Mouse (Mus musculus) frontal cortex, postnatal 10 days (tissue): ENCODE measurements around the gene Mboat7.

Source experiments
- DNase-seq, 2 experiments: peaks; one replicate each; pipeline ENCODE4 v3.0.0; 2022; ENCODE audit warnings: low spot score in 2 of 2, mixed read lengths in 1 of 2

The Mboat7 gene

GRCm38 (mm10) chr7:3693809-3694075, 419 bp upstream of the Mboat7 start:
- DNase-seq: no peak

DNA sequence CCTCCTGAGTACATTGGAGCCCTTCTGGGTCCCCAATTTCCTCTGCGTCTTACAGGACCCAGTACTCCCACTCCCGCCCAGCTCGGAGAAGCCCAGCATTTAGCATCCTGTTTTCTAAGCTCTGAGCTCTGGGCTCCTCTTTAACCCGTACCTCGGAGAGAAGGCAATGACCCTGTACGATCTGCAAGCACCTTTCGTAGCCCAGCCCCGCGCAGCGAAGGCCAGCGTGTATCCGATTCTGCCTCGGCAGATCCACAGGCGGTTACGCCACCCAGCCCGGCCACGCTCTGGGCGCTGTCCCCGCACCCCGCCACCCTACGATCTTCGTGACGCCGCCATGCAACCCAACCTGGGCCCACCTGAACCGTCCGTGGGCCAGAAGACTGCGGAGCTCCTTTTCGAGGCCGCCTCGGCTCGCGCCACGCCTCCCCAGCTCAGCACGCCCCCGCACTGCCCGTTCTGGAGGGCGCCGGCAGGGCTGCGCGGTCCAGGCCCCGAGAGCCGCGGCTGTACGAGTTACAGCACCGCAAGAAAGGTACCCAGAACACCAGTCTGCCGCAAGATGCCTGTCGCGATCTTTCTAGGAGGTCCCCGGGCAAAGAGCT, 839 bp downstream of the Mboat7 start, which contains the start of gene Tsen34:
Tsen34 (plus strand) TSS at position 482 of the 605 bp plus-strand sequence.
- DNase-seq: no peak

GRCm38 (mm10) chr7:3691919-3692318, 1.4 kb downstream of the Mboat7 start:
- no peak for DNase-seq

- DNase-seq: no peak
These were observed 7.7 kb downstream of the Mboat7 start for GRCm38 (mm10) chr7:3685400-3686187.

DNA sequence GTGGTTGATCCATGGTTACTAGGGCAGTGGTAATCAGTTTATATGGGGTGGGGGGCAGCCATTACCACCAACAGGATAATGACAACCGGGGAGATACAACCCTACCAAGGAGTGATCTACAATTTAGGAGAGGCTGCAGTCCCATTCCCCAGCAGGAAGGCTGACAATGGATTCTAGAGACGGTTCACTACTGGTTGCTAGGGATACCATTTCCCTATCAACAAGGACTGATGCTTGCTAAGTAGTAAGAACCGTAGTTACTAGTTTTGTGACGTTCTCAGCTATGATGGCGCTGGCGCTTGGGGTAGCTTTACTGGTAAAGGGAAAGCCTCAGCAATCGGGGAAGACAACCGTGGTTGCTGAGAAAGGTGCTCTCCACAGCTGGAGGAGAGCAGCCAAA, 8.6 kb downstream of the Mboat7 start:
- no peak for DNase-seq

GRCm38 (mm10) chr7:3683908-3684550, 9.3 kb downstream of the Mboat7 start:
- DNase-seq: no peak

GRCm38 (mm10) chr7:3677342-3677741, 16.0 kb downstream of the Mboat7 start, which contains the start of gene Tmc4:
Gene Tmc4, minus strand, starts transcription at chr7:3677553.
- DNase-seq: no peak

- DNase-seq: no peak
These were observed 17.0 kb downstream of the Mboat7 start for GRCm38 (mm10) chr7:3676371-3676770.

DNA sequence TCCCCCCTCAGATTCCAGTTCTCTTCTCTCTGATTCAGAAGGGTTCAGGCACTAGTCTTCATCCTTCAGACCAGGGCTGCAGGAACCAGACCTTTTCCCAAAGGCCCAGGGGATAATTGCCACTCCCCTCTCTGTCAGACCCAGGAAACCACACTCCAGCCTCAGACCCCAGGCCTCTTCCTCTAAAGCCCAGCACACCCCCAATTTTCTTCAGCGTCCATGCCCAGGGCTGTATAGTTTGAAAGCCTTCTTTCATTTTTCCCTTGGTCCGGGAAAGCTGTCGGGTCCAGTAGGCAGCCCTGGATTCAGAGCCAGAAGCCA, 18.1 kb downstream of the Mboat7 start:
- DNase-seq: no peak

DNA sequence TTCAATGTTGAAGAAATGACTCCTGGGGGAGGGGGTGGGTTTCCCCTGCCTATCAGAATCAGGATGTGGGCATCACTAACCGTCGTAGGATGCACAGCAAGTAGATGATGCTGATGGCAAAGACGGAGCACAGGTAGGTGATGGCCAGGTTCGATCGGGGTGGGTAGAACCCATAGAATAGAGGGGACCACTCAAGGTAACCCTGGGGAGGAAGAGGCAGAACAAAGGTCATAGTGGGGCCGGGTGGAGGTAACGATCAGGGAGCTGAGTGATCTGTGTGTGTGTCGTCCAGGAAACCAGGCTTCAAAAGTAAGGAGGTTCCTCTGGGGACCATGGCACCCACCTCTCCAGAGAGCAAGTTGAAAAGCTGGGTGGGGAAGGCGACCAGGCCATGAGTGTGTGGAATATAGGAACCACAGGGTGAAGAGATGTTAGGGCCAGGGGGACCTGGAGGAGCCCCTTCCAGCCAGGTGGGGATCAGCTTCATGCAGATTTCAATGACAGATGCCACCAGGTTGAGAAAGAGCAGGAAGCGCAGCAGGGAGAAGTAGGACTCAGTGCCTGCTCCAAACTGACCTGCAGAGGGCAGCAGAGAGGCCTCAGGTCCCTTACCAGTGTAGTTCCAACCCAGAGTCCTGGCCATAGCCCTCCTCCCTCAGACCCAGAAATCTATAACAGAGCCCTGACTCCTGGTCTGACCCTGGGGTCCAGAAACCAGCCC, 18.7 kb downstream of the Mboat7 start:
- DNase-seq: peak in 1 of 2 experiments; percentile 79

- no peak for DNase-seq
These were observed 26.4 kb downstream of the Mboat7 start for GRCm38 (mm10) chr7:3666921-3667391.

GRCm38 (mm10) chr7:3665215-3666114, 27.9 kb downstream of the Mboat7 start, which contains the start of gene Leng1:
Gene Leng1, minus strand, starts transcription at chr7:3665840.
- peak; percentile 95 to 97 for DNase-seq

DNA sequence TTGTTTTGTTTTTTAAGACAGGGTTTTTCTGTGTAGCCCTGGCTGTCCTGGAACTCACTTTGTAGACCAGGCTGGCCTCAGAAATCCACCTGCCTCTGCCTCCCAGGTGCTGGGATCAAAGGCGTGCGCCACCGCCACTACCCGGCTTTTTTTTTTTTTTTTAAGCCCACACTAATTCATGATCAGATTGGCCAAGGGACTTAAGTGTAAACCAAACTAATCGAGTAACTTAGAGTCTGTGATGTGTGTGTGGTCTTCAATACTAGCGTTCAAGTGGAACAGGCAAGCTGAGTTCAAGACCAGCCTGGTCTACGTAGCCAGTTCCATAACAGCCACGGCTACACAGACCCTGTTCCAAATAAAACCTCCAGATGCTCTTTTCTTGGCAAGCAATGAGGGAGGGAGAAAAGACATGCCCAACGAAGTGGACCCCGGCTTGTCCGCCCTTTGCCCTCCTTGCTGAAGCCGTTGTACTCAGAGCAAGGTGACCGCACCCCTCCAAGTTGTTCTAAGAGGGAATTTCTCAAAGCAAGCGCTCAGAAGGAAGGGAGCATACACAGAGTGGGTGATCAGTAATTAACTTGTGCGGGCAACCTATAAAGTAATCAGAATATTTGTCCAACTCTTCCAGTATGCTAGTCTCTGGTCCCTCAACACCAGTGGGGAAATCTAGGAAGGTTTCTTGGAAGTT, 28.7 kb downstream of the Mboat7 start:
- no peak for DNase-seq

DNA sequence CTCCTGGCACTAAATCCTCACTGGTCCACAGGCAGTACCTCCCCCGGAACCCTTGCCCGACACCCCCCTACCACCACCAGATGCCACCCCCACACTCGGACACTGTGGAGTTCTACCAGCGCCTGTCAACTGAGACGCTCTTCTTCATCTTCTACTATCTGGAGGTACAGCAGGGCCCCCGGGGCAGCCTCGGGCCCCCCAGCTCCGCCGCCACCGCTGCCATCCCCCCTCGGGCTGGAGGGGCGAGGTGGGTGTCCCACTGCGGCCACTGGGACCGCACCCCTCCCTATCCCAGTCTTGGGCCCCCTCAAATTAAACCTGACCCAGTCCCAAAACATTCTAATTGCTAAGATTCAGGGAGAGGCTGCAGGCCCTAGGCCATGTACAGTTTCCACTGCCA, 34.7 kb downstream of the Mboat7 start:
- DNase-seq: no peak

GRCm38 (mm10) chr7:3656966-3657365, 36.4 kb downstream of the Mboat7 start:
- no peak for DNase-seq

- no peak for DNase-seq
These were observed 46.7 kb downstream of the Mboat7 start for GRCm38 (mm10) chr7:3646641-3647040.

- no peak for DNase-seq
These were observed 47.1 kb downstream of the Mboat7 start for GRCm38 (mm10) chr7:3646188-3646587.

DNA sequence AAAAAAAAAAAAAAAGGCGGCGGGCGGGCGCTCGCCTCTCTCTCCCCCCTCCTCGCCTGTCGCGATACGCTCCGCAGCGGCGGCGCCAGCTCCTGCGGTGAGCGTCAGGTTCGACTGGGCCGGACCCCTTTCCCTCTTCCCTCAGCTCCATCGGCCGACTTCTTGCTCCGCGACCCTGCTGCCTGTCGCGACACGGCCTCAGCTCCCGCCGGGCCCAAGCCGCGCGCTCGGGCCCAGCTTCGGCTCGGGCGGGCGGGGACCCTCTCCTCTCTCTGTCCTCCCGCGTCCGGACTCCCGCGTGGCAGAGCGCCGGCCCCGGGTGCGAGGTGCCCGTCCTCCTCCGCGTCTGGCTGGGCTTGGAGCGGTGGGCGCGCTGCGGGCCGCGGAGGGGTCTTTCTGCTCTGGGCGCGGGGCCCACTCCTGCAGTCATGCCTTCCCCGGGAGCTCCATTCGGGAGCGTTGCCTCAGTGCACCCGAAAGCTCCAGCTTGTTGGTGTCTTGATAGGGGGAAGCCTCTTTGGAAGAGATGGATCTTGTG, 47.8 kb downstream of the Mboat7 start:
- peak in 1 of 2 experiments; percentile 59 for DNase-seq

GRCm38 (mm10) chr7:3644672-3645487, 48.4 kb downstream of the Mboat7 start, which contains the start of gene Cnot3:
Gene Cnot3, plus strand, starts transcription at chr7:3645268.
- peak; percentile 99 to 100 for DNase-seq
